Mouse (Mus musculus) gastrocnemius, postnatal 14 days (tissue): ENCODE measurements around the gene Pet100. TPM values are rescaled to one million over a fixed set of nuclear protein-coding genes. Genes with fewer than 3 reads are reported as not detected.
"Not testable (repeated sequence)": the region's sequence is repeated elsewhere in the genome, so short reads cannot be mapped to it uniquely, and the experiment has no call there.

Source experiments
- DNase-seq: peaks from one replicate; pipeline ENCODE4 v3.0.0; 2021; ENCODE audit warnings: mixed read lengths
- intact Hi-C: fragments of 180-260 bp; cut with DNase I; formaldehyde crosslinking; loops from one replicate; pipeline ENCODE4 v1.15.1; 2025; ENCODE audit warnings: low total_unique reads
- long read RNA-seq, 2 experiments: library from polyadenylated mRNA; stranded (forward); transcript quantifications; one replicate each; pipeline ENCODE4 v2.0.0; 2021
- total RNA-seq, 2 experiments: library from RNA; stranded (reverse); gene quantifications; 2 replicates each; pipeline ENCODE4 v1.2.3; 2021

Gene Pet100
- total RNA-seq: 10 to 100 TPM; 78.8 to 79.7 TPM
- long read RNA-seq, experiment 1, transcript Pet100-201 (4 exons, 1,193 nt): major isoform, 30 of 33 reads
- long read RNA-seq, experiment 1, partial matches to known transcripts: 1 of 33 reads
- long read RNA-seq, experiment 1, other reads (novel, unspliced or antisense): 1 of 33 reads
- long read RNA-seq, experiment 2, transcript Pet100-201 (4 exons, 1,193 nt): major isoform, 29 of 32 reads
- long read RNA-seq, experiment 2, partial matches to known transcripts: 1 of 32 reads
- long read RNA-seq, experiment 2, other reads (novel, unspliced or antisense): 1 of 32 reads

DNA sequence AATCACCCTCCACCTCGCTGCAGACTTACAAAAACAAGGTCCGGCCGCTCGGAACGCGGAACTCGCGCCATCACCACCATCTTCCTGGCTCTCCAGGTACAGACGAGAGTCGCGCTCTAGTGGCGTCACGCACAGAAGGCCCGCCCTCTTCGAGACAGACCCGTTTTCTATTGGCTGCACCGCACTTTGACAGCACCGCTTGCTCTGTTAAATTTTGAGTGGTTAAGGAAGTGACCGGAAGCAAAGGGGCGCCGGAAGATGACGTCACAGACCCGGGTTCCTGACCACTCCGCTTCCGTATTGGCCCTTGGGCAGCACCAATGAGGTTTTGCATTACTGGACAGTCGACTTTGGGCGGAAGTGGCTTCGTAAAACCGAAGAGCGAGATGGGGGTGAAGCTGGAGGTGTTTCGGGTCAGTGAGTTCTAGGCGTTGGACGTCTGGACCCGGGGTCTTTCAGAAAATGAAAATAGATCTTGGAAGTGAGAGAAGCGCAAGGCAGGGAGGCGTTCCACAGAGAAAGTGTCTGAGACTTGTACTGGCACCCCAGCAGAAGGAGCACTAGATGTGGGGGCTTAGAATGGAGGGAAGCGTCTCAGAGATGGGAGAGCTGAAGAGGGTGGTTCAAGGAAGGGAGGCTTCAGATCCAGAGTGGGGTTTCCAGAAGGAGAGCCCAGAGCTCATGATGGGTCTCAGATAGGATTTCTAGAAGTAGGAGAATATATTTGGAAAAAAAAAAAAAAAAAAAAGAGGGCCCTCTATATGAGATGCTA lies at the start of gene Pet100, which contains the start of gene Xab2:
TSS of gene Pet100 (plus strand) at position 350 of the 772 bp plus-strand sequence.
TSS of gene Xab2 (minus strand) at position 118 of the 772 bp plus-strand sequence.
- peak; percentile 97 for DNase-seq
- intact Hi-C loops: loop anchor here (10.0 kb wide), 1 partner anchor 53 kb away; the partner anchor contains the start of genes Fcor and Trappc5

DNA sequence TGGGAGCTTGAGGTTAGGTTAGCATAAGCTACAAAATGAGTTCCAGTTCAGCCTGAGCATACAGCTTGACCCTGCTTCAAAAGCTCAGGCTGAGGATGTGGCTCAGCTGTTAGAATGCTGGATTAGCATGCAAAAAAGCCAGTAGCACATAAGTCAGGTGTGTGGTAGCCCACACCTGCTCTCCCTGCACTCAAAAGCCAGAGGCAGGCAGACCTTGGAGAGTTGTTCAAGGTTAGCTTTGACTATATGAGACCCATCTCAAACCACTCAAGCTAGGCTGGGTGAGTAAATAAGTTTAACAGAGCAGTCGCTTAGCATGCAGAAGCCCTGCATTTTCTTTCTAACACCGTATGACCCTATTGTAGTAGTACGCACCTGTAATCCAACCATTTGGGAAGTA lies 46.8 kb upstream of the Pet100 start:
- intact Hi-C loops: no loop called here
- DNase-seq: no peak

DNA sequence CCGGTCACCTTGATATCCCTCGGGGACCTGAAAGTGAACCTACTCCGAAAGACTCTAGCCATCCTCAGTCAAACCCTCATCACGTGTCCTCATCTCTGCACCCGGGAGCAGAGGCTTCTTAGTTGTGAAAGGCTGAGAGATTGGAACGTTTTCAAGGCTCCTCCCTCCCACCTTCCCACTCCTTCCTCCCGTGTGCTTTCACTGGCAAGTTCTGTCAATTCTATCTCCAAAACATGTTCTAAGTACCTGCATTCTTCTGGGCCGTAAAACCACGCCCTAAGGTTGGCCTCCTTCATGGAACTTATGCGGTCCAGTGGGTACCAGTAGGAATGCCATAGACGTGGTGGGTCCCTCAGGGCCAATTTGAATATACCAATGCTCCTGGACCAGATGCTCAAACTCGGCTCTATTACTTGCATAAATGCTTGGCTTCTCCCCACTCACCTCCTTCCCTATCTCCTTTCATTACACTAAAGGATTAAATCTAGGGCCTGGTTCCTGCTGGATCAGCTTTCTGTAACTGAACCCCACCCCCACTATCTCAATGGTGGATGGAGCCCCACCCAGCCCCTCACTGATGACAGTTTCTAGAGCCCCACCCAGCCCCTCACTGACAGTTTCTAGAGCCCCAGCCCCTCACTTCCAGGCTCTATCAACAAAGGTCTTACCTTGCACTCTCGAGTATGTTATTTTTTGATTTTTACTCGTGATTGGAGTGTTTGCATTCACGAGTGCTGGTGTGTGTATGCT lies 45.0 kb upstream of the Pet100 start:
- no peak for DNase-seq
- intact Hi-C loops: no loop called here

DNA sequence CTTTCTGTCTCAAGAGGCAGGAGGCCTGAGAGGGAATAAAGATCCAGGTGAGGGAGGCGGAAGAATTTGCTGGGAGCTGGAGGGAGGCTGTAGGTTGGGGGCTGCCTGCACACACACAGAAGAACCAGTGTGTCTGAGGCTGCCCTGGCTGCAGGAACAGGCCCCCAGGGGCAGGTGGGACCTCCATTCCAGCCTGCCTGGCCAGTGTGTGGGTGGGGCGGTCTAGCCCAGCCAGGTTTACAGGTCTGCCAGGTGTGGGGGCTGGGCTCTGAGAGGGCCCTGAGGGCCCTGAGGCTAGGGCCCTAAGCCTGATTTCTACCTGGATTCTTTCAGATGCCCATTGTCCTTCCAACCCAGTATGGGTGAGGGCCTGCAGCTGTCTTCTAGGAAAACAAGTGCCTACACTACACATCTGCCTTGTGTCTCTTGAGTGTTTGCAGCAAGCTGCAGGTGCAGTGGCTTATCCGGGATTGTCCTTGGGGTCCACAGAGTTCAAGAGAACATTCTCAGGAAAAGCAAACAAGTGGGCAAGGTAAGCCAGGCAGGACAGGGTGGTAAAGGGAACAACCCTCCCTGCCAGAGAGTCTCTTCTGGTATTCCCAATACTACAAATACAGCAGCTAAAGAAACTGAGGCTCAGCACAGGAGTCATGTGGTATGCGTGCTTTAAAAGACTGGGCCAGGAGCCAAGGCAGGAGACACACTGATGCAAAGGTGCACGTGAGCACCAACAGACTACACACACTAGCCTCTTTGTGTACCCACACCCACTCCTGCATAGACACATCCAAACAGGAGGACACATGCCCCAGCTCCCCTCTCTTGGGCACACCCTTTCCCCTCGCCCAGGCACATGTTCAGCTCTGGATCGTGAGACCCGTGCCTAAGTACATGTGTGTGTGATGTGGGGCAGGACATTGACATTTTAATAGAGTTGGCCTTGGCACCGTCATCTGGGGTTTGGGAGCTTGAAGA lies 41.7 kb upstream of the Pet100 start:
- intact Hi-C loops: no loop called here
- no peak for DNase-seq

DNA sequence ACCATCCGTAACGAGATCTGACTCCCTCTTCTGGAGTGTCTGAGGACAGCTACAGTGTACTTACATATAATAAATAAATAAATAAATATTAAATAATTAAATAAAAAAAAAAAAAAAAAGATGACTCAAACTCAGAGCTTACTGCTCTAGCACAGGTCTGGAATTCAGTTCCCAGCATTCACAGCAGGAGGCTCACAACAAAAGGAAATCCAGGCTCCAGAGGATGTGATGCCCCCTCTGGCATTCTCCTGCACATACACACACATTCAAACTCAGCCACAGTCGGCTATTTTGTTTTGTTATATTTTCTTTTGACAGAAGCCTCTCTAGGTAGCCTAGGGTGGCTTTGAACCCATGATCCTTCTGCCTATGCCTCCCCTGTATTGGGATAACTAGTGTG lies 39.4 kb upstream of the Pet100 start:
- intact Hi-C loops, DNase-seq: not testable (repeated sequence)

DNA sequence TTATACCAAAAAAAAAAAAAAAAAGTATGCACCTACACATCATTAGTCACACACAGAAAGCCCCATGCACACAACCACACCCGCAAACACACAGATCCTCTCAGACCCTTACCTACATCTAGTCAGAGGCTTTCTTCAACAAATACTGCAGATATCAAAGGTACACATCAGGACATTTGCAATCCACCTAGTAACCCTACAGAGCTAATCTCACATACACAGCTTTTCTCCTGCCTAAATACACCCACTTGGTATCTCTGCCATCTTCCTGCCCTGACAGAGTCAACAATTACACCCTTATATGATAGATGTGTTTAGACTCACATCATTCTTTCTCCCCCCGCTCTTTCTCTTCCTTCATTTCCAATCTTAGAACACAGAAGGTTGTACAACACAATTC lies 34.9 kb upstream of the Pet100 start:
- DNase-seq: no peak
- intact Hi-C loops: no loop called here

DNA sequence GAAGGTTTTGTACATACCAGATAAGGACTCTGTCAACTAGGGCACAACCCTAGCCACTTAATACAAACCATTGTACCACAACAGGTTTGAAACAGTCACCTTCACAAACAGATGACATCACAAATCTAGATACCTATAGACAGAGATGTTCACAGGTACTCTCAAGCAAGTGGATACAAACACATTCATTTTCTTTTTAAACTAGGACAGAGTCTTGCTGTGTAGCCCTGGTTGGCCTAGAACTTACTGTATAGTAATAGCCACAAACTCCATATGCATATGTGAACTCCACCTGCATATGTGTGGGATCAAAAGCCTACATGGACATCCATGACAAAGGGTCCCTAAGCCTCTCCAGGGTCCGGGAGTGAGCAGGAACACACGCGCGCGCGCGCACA lies 34.4 kb upstream of the Pet100 start, which contains the start of gene Camsap3:
TSS of gene Camsap3 (plus strand) at position 301 of the 398 bp plus-strand sequence.
- intact Hi-C loops: no loop called here
- DNase-seq: no peak

DNA sequence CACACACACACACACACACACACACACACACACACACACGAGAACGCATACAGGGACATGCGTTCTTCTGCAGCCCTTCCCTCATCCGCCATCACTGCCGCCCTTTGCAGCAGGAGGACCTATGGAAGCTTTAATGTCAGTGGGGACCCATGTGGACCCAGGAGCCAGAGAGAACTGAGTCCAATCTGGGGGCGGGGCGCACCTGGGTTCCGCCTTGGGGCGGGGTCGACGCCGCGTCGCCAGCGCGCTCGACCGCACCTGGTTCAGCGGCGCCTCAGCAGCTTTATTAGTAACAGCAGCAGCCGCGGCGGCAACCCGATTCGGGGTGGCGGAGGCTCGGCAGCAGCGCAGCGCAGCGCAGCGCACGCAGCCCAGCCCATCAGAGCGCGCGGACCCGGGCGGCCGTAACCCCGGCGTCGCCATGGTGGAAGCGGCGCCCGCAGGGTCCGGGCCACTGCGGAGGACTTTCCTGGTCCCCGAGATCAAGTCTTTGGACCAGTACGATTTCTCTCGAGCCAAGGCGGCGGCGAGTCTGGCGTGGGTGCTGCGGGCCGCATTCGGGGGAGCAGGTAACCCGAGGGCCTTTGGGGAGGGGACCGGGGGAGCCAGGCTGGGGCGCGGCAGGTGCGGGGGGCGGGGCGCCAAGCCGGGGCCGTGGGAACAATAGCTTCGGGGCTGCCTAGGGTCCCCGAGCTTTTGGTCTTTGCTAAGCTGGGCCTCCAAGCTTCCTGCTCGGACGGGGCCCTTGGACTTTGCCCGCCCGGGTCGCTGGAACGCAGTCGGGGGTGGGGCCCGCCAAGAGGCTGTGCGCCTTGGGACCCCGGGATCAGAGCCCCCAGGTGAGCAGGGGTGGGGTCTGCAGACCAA lies 33.7 kb upstream of the Pet100 start:
- intact Hi-C loops: no loop called here

DNA sequence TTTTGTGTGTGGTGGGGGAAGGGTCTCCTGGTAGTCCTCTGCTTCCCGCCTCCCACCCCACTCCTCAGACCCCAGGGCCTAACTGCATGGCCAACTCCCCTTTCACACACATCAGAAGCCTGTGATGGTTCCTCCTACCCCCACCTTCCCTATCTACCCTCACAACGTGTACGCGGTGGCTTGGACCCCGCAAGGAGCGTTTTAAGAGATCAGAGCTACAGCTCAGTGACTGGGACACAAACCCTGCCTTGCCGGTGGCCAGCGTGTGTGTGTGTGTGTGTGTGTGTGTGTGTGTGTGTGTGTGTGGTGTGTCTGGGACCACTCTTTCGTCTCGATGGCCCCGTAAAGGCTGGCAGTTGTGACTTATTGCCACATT lies 33.1 kb upstream of the Pet100 start:
- intact Hi-C loops: no loop called here
- no peak for DNase-seq

More for the DNA sequence above, 33.7 kb upstream of the Pet100 start:
- DNase-seq: no peak

DNA sequence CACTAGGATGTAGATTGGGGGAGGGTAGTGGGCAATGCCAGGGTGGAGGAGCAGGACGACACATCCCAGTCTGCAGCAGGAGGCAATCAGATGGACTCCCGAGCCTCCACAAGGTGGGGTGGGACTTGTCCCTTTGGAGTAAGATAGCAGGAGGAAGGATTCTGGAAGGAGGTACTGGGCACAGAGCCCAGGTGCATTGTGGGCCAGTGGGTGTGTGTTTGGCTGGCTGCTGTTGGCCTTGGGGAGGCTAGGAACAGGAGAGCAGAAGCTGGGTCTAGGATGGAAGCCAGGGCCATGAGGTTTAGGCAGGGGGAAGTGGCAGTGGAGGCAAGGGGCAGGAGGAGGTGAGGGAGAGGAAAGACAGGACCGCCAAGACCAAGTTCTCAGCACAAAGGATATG lies 27.9 kb upstream of the Pet100 start:
- intact Hi-C loops: no loop called here
- DNase-seq: no peak

DNA sequence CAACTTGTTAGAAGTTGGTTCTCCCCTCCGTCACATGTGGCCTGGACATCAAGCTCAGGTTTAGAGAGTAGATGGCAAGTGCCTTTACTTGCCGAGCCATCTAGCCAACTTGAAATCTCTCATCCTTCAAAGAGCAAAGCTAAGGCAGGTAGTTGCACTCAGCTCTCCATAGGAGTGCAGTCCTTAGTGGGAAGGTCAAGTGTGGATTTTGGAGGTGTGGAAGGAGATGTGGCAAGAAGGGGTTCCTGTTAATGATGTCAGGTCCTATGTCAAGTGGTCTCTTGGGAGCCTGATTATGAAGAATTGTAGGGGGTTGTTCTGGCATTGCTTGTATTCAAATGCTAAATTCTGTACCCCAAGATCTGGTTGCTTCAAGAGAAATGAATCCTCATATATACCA lies 26.9 kb upstream of the Pet100 start:
- no peak for DNase-seq
- intact Hi-C loops: no loop called here

DNA sequence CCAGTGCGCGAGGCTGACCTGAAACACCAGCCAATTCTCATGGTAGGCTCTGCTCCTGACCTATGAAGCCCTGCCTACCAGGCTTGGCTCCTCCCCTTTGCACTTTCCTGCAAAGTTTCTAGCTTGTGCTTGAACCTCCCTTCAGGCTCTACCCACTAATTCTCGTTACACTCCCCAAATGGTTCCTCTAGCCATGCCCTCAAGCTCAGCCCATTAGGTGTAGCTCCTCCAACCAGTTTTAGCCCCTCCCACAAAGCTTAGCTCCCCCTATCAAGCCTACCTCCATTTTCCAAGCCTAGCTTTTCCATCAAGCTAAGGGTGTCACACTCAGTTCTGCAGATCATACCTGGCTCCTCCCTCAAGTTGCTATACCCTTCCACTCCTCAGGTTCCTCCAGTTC lies 23.3 kb upstream of the Pet100 start:
- DNase-seq: no peak
- intact Hi-C loops: no loop called here

DNA sequence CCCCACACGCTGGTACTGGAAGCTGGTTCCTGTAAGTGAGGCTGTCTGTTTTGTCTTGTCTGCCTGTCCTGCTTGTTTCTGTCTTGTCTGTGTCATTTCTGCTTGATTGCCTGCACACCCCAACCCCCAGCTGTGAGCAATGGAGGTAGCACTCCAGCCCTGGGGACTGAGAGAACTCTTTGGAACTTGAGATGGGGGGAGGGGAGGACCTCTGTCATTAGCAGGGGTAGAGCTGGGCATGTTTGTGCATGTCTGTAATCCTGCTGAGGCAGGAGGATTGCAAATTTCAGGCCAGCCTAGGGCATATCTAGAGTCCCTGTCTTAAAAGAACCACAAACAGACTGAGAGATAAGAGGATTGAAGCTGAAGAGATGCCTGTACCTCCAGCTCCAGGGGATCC lies 22.1 kb upstream of the Pet100 start:
- intact Hi-C loops: no loop called here
- no peak for DNase-seq

DNA sequence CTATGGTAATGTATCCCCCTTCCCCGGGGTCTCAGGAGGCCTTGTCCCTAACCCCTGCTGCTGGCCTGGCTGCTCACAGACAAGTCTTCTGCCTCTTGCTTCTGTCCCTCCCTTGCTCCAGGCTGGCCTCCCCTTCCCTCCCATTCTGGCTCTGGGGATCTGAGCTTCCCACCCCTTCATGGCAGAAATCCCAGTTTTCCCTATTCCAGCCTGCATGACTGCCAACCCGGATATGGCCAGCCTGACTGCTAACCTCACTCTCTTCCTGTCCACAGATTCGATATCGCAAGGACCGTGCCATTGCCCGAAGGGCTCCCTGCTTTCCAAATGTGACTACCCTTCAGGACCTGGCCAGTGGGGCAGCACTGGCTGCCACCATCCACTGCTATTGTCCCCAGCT lies 20.9 kb upstream of the Pet100 start:
- intact Hi-C loops: no loop called here
- peak; percentile 65 for DNase-seq

DNA sequence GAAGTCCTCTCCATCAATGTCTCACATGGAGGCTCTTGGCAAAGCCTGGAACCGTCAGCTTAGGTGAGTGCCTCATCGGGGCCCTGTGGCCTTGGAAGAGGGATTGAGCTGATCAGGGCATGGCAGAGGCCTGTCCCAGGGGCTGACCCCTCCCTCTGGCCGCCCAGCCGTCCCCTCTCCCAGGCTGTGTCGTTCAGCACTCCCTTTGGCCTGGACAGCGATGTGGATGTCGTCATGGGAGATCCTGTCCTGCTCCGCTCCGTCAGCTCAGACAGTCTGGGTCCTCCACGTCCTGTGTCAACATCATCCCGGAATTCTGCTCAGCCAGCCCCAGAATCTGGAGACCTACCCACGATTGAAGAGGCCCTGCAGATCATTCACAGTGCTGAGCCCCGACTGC lies 17.9 kb upstream of the Pet100 start:
- intact Hi-C loops: no loop called here
- DNase-seq: no peak

DNA sequence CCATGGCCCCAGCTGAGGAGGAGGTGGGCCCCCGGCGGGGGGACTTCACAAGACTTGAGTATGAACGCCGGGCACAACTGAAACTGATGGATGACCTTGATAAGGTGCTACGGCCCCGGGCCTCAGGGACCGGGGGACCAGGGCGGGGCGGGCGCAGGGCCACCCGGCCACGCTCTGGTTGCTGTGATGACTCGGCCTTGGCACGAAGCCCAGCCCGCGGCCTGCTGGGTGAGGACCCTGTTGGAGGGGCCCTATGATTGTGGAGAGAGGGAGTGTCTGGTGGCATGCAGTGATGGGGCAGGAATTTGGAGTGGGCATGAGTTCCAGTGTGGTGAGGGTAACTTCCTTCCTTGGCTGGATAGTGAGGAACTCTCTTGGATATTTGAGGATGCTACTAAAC lies 14.8 kb upstream of the Pet100 start:
- no peak for DNase-seq
- intact Hi-C loops: no loop called here

DNA sequence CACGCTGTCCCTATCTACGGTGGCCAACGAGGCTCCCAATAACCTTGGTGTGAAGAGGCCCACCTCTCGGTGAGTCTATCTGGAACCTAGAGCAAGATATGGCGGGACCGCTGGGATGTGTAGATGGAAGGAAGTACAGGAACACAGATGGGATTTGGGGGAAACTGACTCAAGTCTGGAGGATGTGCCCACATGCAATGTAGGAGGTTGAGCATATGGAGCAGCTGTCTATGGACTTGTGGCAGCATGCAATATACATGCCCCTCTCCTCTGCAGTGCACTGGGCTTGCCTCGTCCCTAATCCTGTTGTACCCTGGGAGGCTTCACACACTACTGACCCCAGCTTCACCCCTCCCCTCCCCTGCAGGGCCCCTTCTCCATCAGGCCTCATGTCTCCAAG lies 13.5 kb upstream of the Pet100 start:
- intact Hi-C loops: no loop called here
- no peak for DNase-seq
